Mouse (Mus musculus) embryonic facial prominence, embryonic 10.5 days (tissue): ENCODE measurements around the gene Efcab11. TPM values are rescaled to one million over a fixed set of nuclear protein-coding genes. Genes with fewer than 3 reads are reported as not detected.

Experiments
- DNase-seq: peaks from one replicate; pipeline ENCODE4 v3.0.0-alpha.2; 2017; ENCODE audit warnings: low spot score
- H3K27ac ChIP-seq: fragments of 300-500 bp; sonication (generic); replicated peaks from 2 replicates; pipeline ENCODE4 v1.5.1; 2016; ENCODE audit warnings: mild to moderate bottlenecking
- H3K27me3 ChIP-seq: fragments of 300-500 bp; sonication (generic); replicated peaks from 2 replicates; pipeline ENCODE4 v1.6.1; 2016; ENCODE audit warnings: low read depth, mild to moderate bottlenecking; ENCODE audit not compliant: poor library complexity, severe bottlenecking
- H3K36me3 ChIP-seq: fragments of 300-500 bp; sonication (generic); replicated peaks from 2 replicates; pipeline ENCODE4 v1.6.1; 2016; ENCODE audit warnings: mild to moderate bottlenecking, moderate library complexity
- H3K4me1 ChIP-seq: fragments of 300-500 bp; sonication (generic); 2 replicates; pipeline ENCODE4 v1.6.1; 2016
- H3K4me3 ChIP-seq: fragments of 300-500 bp; sonication (generic); 2 replicates; pipeline ENCODE4 v1.5.1; 2016; ENCODE audit warnings: mild to moderate bottlenecking, moderate library complexity
- H3K9me3 ChIP-seq: fragments of 300-500 bp; sonication (generic); 2 replicates; pipeline ENCODE4 v1.6.1; 2016; ENCODE audit warnings: mild to moderate bottlenecking
- WGBS: fragments of 180-500 bp; shearing (Covaris S2); methylation state at CpG from one replicate; pipeline ENCODE4 v1.1.7; 2016; 5-methylcytosine and 5-hydroxymethylcytosine counted together
- polyA plus RNA-seq: library from polyadenylated mRNA; unstranded; fragments of >200 nt; fragmentation: Nextera tagmentation; extraction: Ambion mirVana; gene quantifications from 2 replicates; pipeline ENCODE4 v1.2.1, GENCODE M21; 2016

The Efcab11 gene
- polyA plus RNA-seq, 1 experiment from 2014 or later = 21.6 TPM

GRCm38 (mm10) chr12:99756914-99757687 lies 127.1 kb downstream of the Efcab11 start:
- DNase-seq = no peak
- H3K9me3 ChIP-seq = no peaks in the 10 kb centered on the region
- H3K4me3 ChIP-seq = peak overlapping the region; percentile 9; the same call in 1 of the 2 replicates
- peaks cover 23% of the 10 kb centered on the region for H3K4me1 ChIP-seq
- H3K36me3 ChIP-seq = no peaks in the 10 kb centered on the region
- H3K27me3 ChIP-seq = no peaks in the 10 kb centered on the region
- WGBS = 67% methylated on average over 18 of the region's 18 CpGs
- no peak overlapping the region for H3K27ac ChIP-seq

GRCm38 (mm10) chr12:99756213-99756612 lies 128.0 kb downstream of the Efcab11 start:
- WGBS = 92% methylated on average over 9 of the region's 9 CpGs
- Histone ChIP-seq H3K4me3 (no peak overlapping the region), H3K9me3 (no peaks in the 10 kb centered on the region), H3K27me3 (no peaks in the 10 kb centered on the region), H3K4me1 (peaks cover 23% of the 10 kb centered on the region), H3K36me3 (no peaks in the 10 kb centered on the region), H3K27ac (no peak overlapping the region)
- no peak for DNase-seq

- Histone ChIP-seq H3K27ac (no peak overlapping the region), H3K4me3 (no peak overlapping the region), H3K27me3 (no peaks in the 10 kb centered on the region), H3K9me3 (no peaks in the 10 kb centered on the region), H3K36me3 (no peaks in the 10 kb centered on the region), H3K4me1 (peaks cover 18% of the 10 kb centered on the region)
- no peak for DNase-seq
- 85% methylated on average over 11 of the region's 11 CpGs for WGBS
These were observed 131.3 kb downstream of the Efcab11 start for GRCm38 (mm10) chr12:99752986-99753385.

- Histone ChIP-seq H3K9me3 (no peaks in the 10 kb centered on the region), H3K27me3 (no peaks in the 10 kb centered on the region), H3K27ac (no peak overlapping the region), H3K4me1 (no peaks in the 10 kb centered on the region), H3K4me3 (no peak overlapping the region), H3K36me3 (no peaks in the 10 kb centered on the region)
- no peak for DNase-seq
- WGBS = 76% methylated on average over 3 of the region's 3 CpGs
These were observed 134.8 kb downstream of the Efcab11 start for GRCm38 (mm10) chr12:99749391-99749790.

GRCm38 (mm10) chr12:99741631-99742030 lies 142.6 kb downstream of the Efcab11 start:
- no peaks in the 10 kb centered on the region for H3K27me3 ChIP-seq
- 84% methylated on average over 8 of the region's 8 CpGs for WGBS
- DNase-seq = no peak
- no peaks in the 10 kb centered on the region for H3K9me3 ChIP-seq
- H3K4me3 ChIP-seq = no peak overlapping the region
- H3K4me1 ChIP-seq = peaks cover 10% of the 10 kb centered on the region
- no peak overlapping the region for H3K27ac ChIP-seq
- H3K36me3 ChIP-seq = no peaks in the 10 kb centered on the region

- 78% methylated on average over 5 of the region's 5 CpGs for WGBS
- peaks cover 12% of the 10 kb centered on the region for H3K4me1 ChIP-seq
These were observed 145.0 kb downstream of the Efcab11 start for GRCm38 (mm10) chr12:99739211-99739610.

GRCm38 (mm10) chr12:99738256-99738655 lies 146.0 kb downstream of the Efcab11 start:
- no peak overlapping the region for H3K27ac ChIP-seq
- 88% methylated on average over 6 of the region's 6 CpGs for WGBS
- no peaks in the 10 kb centered on the region for H3K9me3 ChIP-seq
- H3K36me3 ChIP-seq = no peaks in the 10 kb centered on the region
- H3K27me3 ChIP-seq = no peaks in the 10 kb centered on the region
- peaks cover 12% of the 10 kb centered on the region for H3K4me1 ChIP-seq
- no peak for DNase-seq
- no peak overlapping the region for H3K4me3 ChIP-seq

More at GRCm38 (mm10) chr12:99739211-99739610, 145.0 kb downstream of the Efcab11 start:
- Histone ChIP-seq H3K36me3 (no peaks in the 10 kb centered on the region), H3K27ac (no peak overlapping the region), H3K27me3 (no peaks in the 10 kb centered on the region), H3K4me3 (no peak overlapping the region), H3K9me3 (no peaks in the 10 kb centered on the region)
- DNase-seq = no peak

GRCm38 (mm10) chr12:99736971-99737370 lies 147.3 kb downstream of the Efcab11 start:
- Histone ChIP-seq H3K9me3 (no peaks in the 10 kb centered on the region), H3K27me3 (no peaks in the 10 kb centered on the region), H3K27ac (peak overlapping the region; percentile 35; the same call in 1 of the 2 replicates), H3K4me3 (no peak overlapping the region), H3K4me1 (peaks cover 12% of the 10 kb centered on the region), H3K36me3 (no peaks in the 10 kb centered on the region)
- no peak for DNase-seq
- WGBS = 45% methylated on average over 3 of the region's 3 CpGs

GRCm38 (mm10) chr12:99735172-99735571 lies 149.1 kb downstream of the Efcab11 start:
- WGBS = 79% methylated on average over 10 of the region's 10 CpGs
- no peak for DNase-seq
- H3K36me3 ChIP-seq = no peaks in the 10 kb centered on the region
- H3K4me3 ChIP-seq = no peak overlapping the region
- H3K27ac ChIP-seq = no peak overlapping the region
- peaks cover 12% of the 10 kb centered on the region for H3K4me1 ChIP-seq
- no peaks in the 10 kb centered on the region for H3K9me3 ChIP-seq
- no peaks in the 10 kb centered on the region for H3K27me3 ChIP-seq

- DNase-seq = no peak
- Histone ChIP-seq H3K9me3 (no peaks in the 10 kb centered on the region), H3K27me3 (no peaks in the 10 kb centered on the region), H3K4me1 (peaks cover 10% of the 10 kb centered on the region), H3K4me3 (no peak overlapping the region), H3K27ac (no peak overlapping the region), H3K36me3 (no peaks in the 10 kb centered on the region)
- 96% methylated on average over 12 of the region's 12 CpGs for WGBS
These were observed 160.0 kb downstream of the Efcab11 start for GRCm38 (mm10) chr12:99724206-99724605.

GRCm38 (mm10) chr12:99723791-99724190 lies 160.4 kb downstream of the Efcab11 start:
- H3K36me3 ChIP-seq = no peaks in the 10 kb centered on the region
- 92% methylated on average over 8 of the region's 8 CpGs for WGBS
- H3K9me3 ChIP-seq = no peaks in the 10 kb centered on the region
- H3K4me1 ChIP-seq = peaks cover 10% of the 10 kb centered on the region
- no peak overlapping the region for H3K4me3 ChIP-seq
- no peaks in the 10 kb centered on the region for H3K27me3 ChIP-seq
- no peak for DNase-seq
- H3K27ac ChIP-seq = no peak overlapping the region

GRCm38 (mm10) chr12:99721318-99721717 lies 162.9 kb downstream of the Efcab11 start:
- WGBS = 71% methylated on average over 10 of the region's 10 CpGs
- peaks cover 5% of the 10 kb centered on the region; the same call in 1 of the 2 replicates for H3K36me3 ChIP-seq
- no peak overlapping the region for H3K4me3 ChIP-seq
- peaks cover 13% of the 10 kb centered on the region for H3K4me1 ChIP-seq
- H3K27me3 ChIP-seq = no peaks in the 10 kb centered on the region
- no peak for DNase-seq
- no peaks in the 10 kb centered on the region for H3K9me3 ChIP-seq
- no peak overlapping the region for H3K27ac ChIP-seq

- H3K27ac ChIP-seq = no peak overlapping the region
- no peak overlapping the region for H3K4me3 ChIP-seq
- DNase-seq = no peak
- H3K4me1 ChIP-seq = peaks cover 28% of the 10 kb centered on the region
- no peaks in the 10 kb centered on the region for H3K9me3 ChIP-seq
- WGBS = 94% methylated on average over 11 of the region's 11 CpGs
- H3K27me3 ChIP-seq = no peaks in the 10 kb centered on the region
- peaks cover 5% of the 10 kb centered on the region; the same call in 1 of the 2 replicates for H3K36me3 ChIP-seq
These were observed 164.5 kb downstream of the Efcab11 start for GRCm38 (mm10) chr12:99719777-99720176.
